Mouse (Mus musculus) E14TG2a.4 (cell line): ENCODE results near the gene Srd5a1.

ENCODE experiments used
- CTCF ChIP-seq: conservative IDR thresholded peaks from 2 replicates; pipeline ENCODE4 v1.5.1; 2014; ENCODE audit warnings: low read length
- POU5F1 ChIP-seq: IDR thresholded peaks from 2 replicates; pipeline ENCODE4 v1.6.1; 2014; ENCODE audit warnings: low read length, borderline replicate concordance

- TF ChIP-seq CTCF, result no peak
- no peak for TF ChIP-seq POU5F1
Measured at GRCm38 (mm10) chr13:69572594-69572993, 38.6 kb downstream of the Srd5a1 start.
